11 mouse cellular contexts compared by ENCODE assay signal in genomic region chr13:42680391-42680994, GRCm38 (mm10). TPM values are rescaled to one million over a fixed set of nuclear protein-coding genes. Genes with fewer than 3 reads are reported as not detected.
DNase-seq lines count a peak whose midpoint lies in the region; ATAC-seq and TF ChIP-seq lines count a peak whose summit lies in the region.
"Had no signal": no experiment of that assay in that cellular context is flagged by ENCODE, and none has a peak within 500 bp of the region (broad histone marks: within the 10 kb centered on the region; RNA-seq: fewer than 3 reads in every experiment).

Phactr1 (plus strand) TSS chr13:42680623.

- no peaks in the 10 kb centered on the region for H3K4me1 ChIP-seq in kidney, postnatal 0 days (replicated peaks; ENCODE audit: insufficient read depth, low read length)
- H3K4me1 ChIP-seq in embryonic facial prominence, embryonic 10.5 days, result peaks cover 3% of the 10 kb centered on the region; the same call in 1 of the 2 replicates
- H3K4me1 ChIP-seq in forebrain, postnatal 0 days (ENCODE audit: insufficient read depth), result no peaks in the 10 kb centered on the region
- no peaks in the 10 kb centered on the region for H3K4me1 ChIP-seq in stomach, postnatal 0 days (replicated peaks; ENCODE audit: control insufficient read depth, insufficient read depth)

- TF ChIP-seq CTCF in kidney, postnatal 0 days (IDR thresholded peaks at IDR 0.05; ENCODE audit: low read depth), result no peak
- no peak for TF ChIP-seq CTCF in forebrain, postnatal 0 days (IDR thresholded peaks at IDR 0.05; ENCODE audit: low read depth)
- TF ChIP-seq CTCF in stomach, postnatal 0 days (IDR thresholded peaks at IDR 0.05; ENCODE audit: low read depth), result no peak

- no peak for ATAC-seq in kidney, postnatal 0 days (replicated peaks; ENCODE audit: low FRiP score, low read depth)
- ATAC-seq in forebrain, postnatal 0 days, result peak; percentile 81
- ATAC-seq in stomach, postnatal 0 days (ENCODE audit: low FRiP score, low TSS enrichment), result no peak

- H3K4me3 ChIP-seq in kidney, postnatal 0 days (replicated peaks; ENCODE audit: low read depth, low read length), result no peak within 1 kb of the TSS
- no peak within 1 kb of the TSS for H3K4me3 ChIP-seq in embryonic facial prominence, embryonic 10.5 days
- peak within 1 kb of the TSS; percentile 32 for H3K4me3 ChIP-seq in forebrain, postnatal 0 days (ENCODE audit: low read depth, low read length)
- H3K4me3 ChIP-seq in stomach, postnatal 0 days (ENCODE audit: low read depth, low read length), result no peak within 1 kb of the TSS

- no peaks in the 10 kb centered on the region for H3K27me3 ChIP-seq in kidney, postnatal 0 days (ENCODE audit: insufficient read depth, low read length)
- H3K27me3 ChIP-seq in embryonic facial prominence, embryonic 10.5 days (replicated peaks; ENCODE audit: low read depth, poor library complexity, severe bottlenecking), result peaks cover 19% of the 10 kb centered on the region
- H3K27me3 ChIP-seq in forebrain, postnatal 0 days (ENCODE audit: insufficient read depth, low read length), result no peaks in the 10 kb centered on the region
- no peaks in the 10 kb centered on the region for H3K27me3 ChIP-seq in stomach, postnatal 0 days (ENCODE audit: control insufficient read depth, insufficient read depth, low read length)

- no peak for DNase-seq in kidney, postnatal 0 days (ENCODE audit: low spot score)
- DNase-seq in kidney, postnatal 10 days, result no peak
- DNase-seq in embryonic facial prominence, embryonic 10.5 days (ENCODE audit: low spot score), result no peak
- peak; percentile 51 for DNase-seq in forebrain, postnatal 0 days
- peak in 1 of 2 experiments; percentile 40 for DNase-seq in left cerebral cortex, postnatal 36 days (ENCODE audit: low spot score in 2 of 2)
- no peak for DNase-seq in embryo, embryonic 10.5 days (ENCODE audit: low spot score)
- no peak for DNase-seq in stomach, postnatal 0 days (ENCODE audit: low spot score)
- no peak for DNase-seq in gastrocnemius, postnatal 14 days

- H3K4me2 ChIP-seq in kidney, postnatal 0 days (ENCODE audit: low read length), result no peak within 1 kb of the TSS; the same call in 1 of the 2 replicates
- peak within 1 kb of the TSS; percentile 32 for H3K4me2 ChIP-seq in forebrain, postnatal 0 days (ENCODE audit: low read depth)
- H3K4me2 ChIP-seq in stomach, postnatal 0 days (replicated peaks; ENCODE audit: low read depth), result no peak within 1 kb of the TSS

- no peak for TF ChIP-seq EP300 in stomach, postnatal 0 days (optimal IDR thresholded peaks at IDR 0.05)

- no peak within 1 kb of the TSS for H3K27ac ChIP-seq in kidney, postnatal 0 days
- no peak within 1 kb of the TSS for H3K27ac ChIP-seq in embryonic facial prominence, embryonic 10.5 days (replicated peaks)
- H3K27ac ChIP-seq in forebrain, postnatal 0 days (ENCODE audit: low read depth, low read length), result peak within 1 kb of the TSS; percentile 50
- H3K27ac ChIP-seq in stomach, postnatal 0 days (replicated peaks), result no peak within 1 kb of the TSS
- H3K27ac ChIP-seq: liver, embryonic 14.5 days had no signal

- no peaks in the 10 kb centered on the region for H3K36me3 ChIP-seq in kidney, postnatal 0 days (ENCODE audit: insufficient read depth, low read length)
- H3K36me3 ChIP-seq in embryonic facial prominence, embryonic 10.5 days (replicated peaks), result no peaks in the 10 kb centered on the region
- H3K36me3 ChIP-seq in forebrain, postnatal 0 days (ENCODE audit: insufficient read depth), result no peaks in the 10 kb centered on the region
- no peaks in the 10 kb centered on the region for H3K36me3 ChIP-seq in stomach, postnatal 0 days (ENCODE audit: control insufficient read depth, insufficient read depth, low read length)
- H3K36me3 ChIP-seq: G1E had no signal

- H3K9me3 ChIP-seq in kidney, postnatal 0 days (replicated peaks; ENCODE audit: low read length), result no peaks in the 10 kb centered on the region
- no peaks in the 10 kb centered on the region for H3K9me3 ChIP-seq in embryonic facial prominence, embryonic 10.5 days
- H3K9me3 ChIP-seq in forebrain, postnatal 0 days (ENCODE audit: low read length), result no peaks in the 10 kb centered on the region
- no peaks in the 10 kb centered on the region for H3K9me3 ChIP-seq in stomach, postnatal 0 days (ENCODE audit: control insufficient read depth, low read length)

- no peak within 1 kb of the TSS for H3K9ac ChIP-seq in kidney, postnatal 0 days (ENCODE audit: low read depth, low read length)
- H3K9ac ChIP-seq in forebrain, postnatal 0 days, result peak within 1 kb of the TSS; percentile 22
- H3K9ac ChIP-seq in stomach, postnatal 0 days (ENCODE audit: low read length), result no peak within 1 kb of the TSS
- H3K9ac ChIP-seq: liver, embryonic 14.5 days had no signal

- WGBS in kidney, postnatal 0 days, result 16% methylated on average over 11 of the region's 11 CpGs
- 23% methylated on average over 11 of the region's 11 CpGs for WGBS in embryonic facial prominence, embryonic 10.5 days
- WGBS in forebrain, postnatal 0 days, result 4% methylated on average over 11 of the region's 11 CpGs
- WGBS in stomach, postnatal 0 days, result 37% methylated on average over 11 of the region's 11 CpGs

- intact Hi-C loops in left cerebral cortex, postnatal 36 days (cut with DNase I), result loop anchor here (5.0 kb wide), 2 partner anchors 58 to 78 kb away; no protein-coding TSS in a partner anchor
- intact Hi-C loops in gastrocnemius, postnatal 14 days (cut with DNase I; ENCODE audit: low total_unique reads), result no loop called here

RNA-seq across cellular contexts. Expression of gene Phactr1, which starts in this region (rescaled TPM):
- polyA plus RNA-seq in kidney, postnatal 0 days (2015; fragmentation: Nextera tagmentation; extraction: Ambion mirVana), result 32.4 and 34.4 TPM in 2 replicates
- polyA plus RNA-seq in embryonic facial prominence, embryonic 10.5 days (2016; fragmentation: Nextera tagmentation; extraction: Ambion mirVana), result 13.9 and 14.5 TPM in 2 replicates
- total RNA-seq in forebrain, postnatal 0 days (2014; rRNA removed), result 82.9 and 84.5 TPM in 2 replicates
- polyA plus RNA-seq in forebrain, postnatal 0 days (2015; fragmentation: Nextera tagmentation; extraction: Ambion mirVana), result 93.0 and 106 TPM in 2 replicates
- 100 to 1,000 TPM; 499 to 557 TPM for total RNA-seq in left cerebral cortex, postnatal 36 days (2021)
- 5.6 TPM in 2 replicates for polyA plus RNA-seq in stomach, postnatal 0 days (2015; fragmentation: Nextera tagmentation; extraction: Ambion mirVana)
- total RNA-seq in gastrocnemius, postnatal 14 days (2021), result 1 to 10 TPM; 2.2 to 3.1 TPM
- total RNA-seq: neutrophil, adult 5-6 weeks had no signal
- polyA plus RNA-seq: G1E had no signal

Comparison
In these comparisons a context has a peak if more than half of its experiments do, and no peak if none do; other contexts are left out.
1. RNA of gene Phactr1 (total RNA-seq): 499 to 557 TPM in left cerebral cortex, postnatal 36 days and 82.9 to 84.5 TPM in forebrain, postnatal 0 days; 2.2 to 3.1 TPM in gastrocnemius, postnatal 14 days; every median in the first group is over 10 times any median in the second.